Mouse (Mus musculus) liver, embryonic 11.5 days (tissue): ENCODE measurements around the gene Pias4. TPM values are rescaled to one million over a fixed set of nuclear protein-coding genes. Genes with fewer than 3 reads are reported as not detected.
A peak's percentile ranks its signal among the peaks of the same experiment; 100 is the strongest.

Source experiments
- ATAC-seq: fragments of 200-750 bp; cut with Nextera tagmentation; replicated peaks from 2 replicates; pipeline ENCODE4 v1.8.0; 2017; ENCODE audit warnings: moderate number of reproducible peaks, mild to moderate bottlenecking, moderate TSS enrichment, moderate library complexity; ENCODE audit not compliant: low FRiP score
- DNase-seq: peaks from one replicate; pipeline ENCODE4 v3.0.0-alpha.2; 2017; ENCODE audit warnings: low spot score
- H3K27ac ChIP-seq: fragments of 300-500 bp; sonication (generic); 2 replicates; pipeline ENCODE4 v1.5.1; 2014; ENCODE audit warnings: mild to moderate bottlenecking, low read depth, low read length, control low read depth
- H3K27me3 ChIP-seq: fragments of 300-500 bp; sonication (generic); replicated peaks from 2 replicates; pipeline ENCODE4 v1.6.1; 2014; ENCODE audit warnings: low read length, mixed read lengths; ENCODE audit not compliant: control insufficient read depth, insufficient read depth
- H3K36me3 ChIP-seq: fragments of 300-500 bp; sonication (generic); 2 replicates; pipeline ENCODE4 v1.6.1; 2014; ENCODE audit warnings: mild to moderate bottlenecking, low read length, moderate library complexity, mixed read lengths; ENCODE audit not compliant: control insufficient read depth, insufficient read depth
- H3K4me1 ChIP-seq: fragments of 300-500 bp; sonication (generic); replicated peaks from 2 replicates; pipeline ENCODE4 v1.6.1; 2014; ENCODE audit warnings: low read length, mixed read lengths; ENCODE audit not compliant: control insufficient read depth, insufficient read depth
- H3K4me2 ChIP-seq: fragments of 300-500 bp; sonication (generic); 2 replicates; pipeline ENCODE4 v1.6.1; 2014; ENCODE audit warnings: mild to moderate bottlenecking, control low read depth, moderate library complexity
- H3K4me3 ChIP-seq: fragments of 300-500 bp; sonication (generic); 2 replicates; pipeline ENCODE4 v1.5.1; 2014; ENCODE audit warnings: low read depth, low read length, control low read depth
- H3K9ac ChIP-seq: fragments of 300-500 bp; sonication (generic); 2 replicates; pipeline ENCODE4 v1.6.1; 2014; ENCODE audit warnings: low read depth, low read length, control low read depth
- H3K9me3 ChIP-seq: fragments of 300-500 bp; sonication (generic); 2 replicates; pipeline ENCODE4 v1.6.1; 2016; ENCODE audit warnings: low read length, inconsistent platforms, mixed read lengths; ENCODE audit not compliant: control insufficient read depth
- WGBS: fragments of 180-500 bp; shearing (Covaris S2); extraction: QIAGEN DNeasy Blood & Tissue Kit; methylation state at CpG from one replicate; pipeline ENCODE4 v1.1.7; 2014; 5-methylcytosine and 5-hydroxymethylcytosine counted together
- polyA plus RNA-seq: library from polyadenylated mRNA; unstranded; fragments of >200 nt; fragmentation: Nextera tagmentation; extraction: Ambion mirVana; gene quantifications from 2 replicates; pipeline ENCODE4 v1.2.1, GENCODE M21; 2014

Gene Pias4
- polyA plus RNA-seq, 1 experiment from 2014 or later, result 50.9 TPM

- Histone ChIP-seq H3K9me3 (no peaks in the 10 kb centered on the region), H3K36me3 (peaks cover 18% of the 10 kb centered on the region; the same call in 1 of the 2 replicates), H3K4me2 (peak overlapping the region; percentile 99), H3K9ac (peak overlapping the region; percentile 86), H3K4me1 (peaks cover 36% of the 10 kb centered on the region), H3K27me3 (peaks cover 32% of the 10 kb centered on the region), H3K4me3 (peak overlapping the region; percentile 64), H3K27ac (peak overlapping the region; percentile 85; the same call in 1 of the 2 replicates)
- ATAC-seq (peak; percentile 19), DNase-seq (no peak)
- WGBS, result 5% methylated on average over 19 of the region's 19 CpGs
Observed at GRCm38 (mm10) chr10:81192968-81193501, 25.3 kb upstream of the Pias4 start.

DNA sequence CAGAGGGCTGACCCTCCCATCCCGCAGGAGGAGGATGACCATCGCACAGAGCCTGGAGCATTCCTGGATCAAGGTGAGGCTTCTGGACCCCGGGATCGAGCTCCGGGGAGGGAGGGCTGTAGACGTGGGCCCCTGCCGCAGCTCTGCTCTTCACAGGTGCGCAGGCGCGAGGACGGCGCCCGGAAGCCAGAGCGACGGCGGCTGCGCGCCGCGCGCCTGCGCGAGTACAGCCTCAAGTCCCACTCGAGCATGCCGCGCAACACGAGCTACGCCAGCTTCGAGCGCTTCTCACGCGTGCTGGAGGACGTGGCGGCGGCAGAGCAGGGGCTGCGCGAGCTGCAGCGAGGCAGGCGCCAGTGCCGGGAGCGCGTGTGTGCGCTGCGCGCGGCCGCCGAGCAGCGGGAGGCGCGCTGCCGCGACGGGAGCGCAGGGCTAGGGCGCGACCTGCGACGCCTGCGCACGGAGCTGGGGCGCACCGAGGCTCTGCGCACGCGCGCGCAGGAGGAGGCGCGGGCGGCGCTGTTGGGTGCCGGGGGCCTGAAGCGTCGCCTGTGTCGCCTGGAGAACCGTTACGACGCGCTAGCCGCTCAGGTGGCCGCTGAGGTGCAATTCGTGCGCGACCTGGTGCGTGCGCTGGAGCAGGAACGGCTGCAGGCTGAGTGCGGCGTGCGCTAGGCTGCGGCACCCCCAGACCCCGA, 24.7 kb upstream of the Pias4 start:
- H3K4me2 ChIP-seq, result peak overlapping the region; percentile 99
- peak overlapping the region; percentile 64 for H3K4me3 ChIP-seq
- H3K9ac ChIP-seq, result peak overlapping the region; percentile 86
- DNase-seq, result peak; percentile 82
- H3K27me3 ChIP-seq, result peaks cover 29% of the 10 kb centered on the region
- peak overlapping the region; percentile 85 for H3K27ac ChIP-seq
- peak; percentile 86 for ATAC-seq
- peaks cover 18% of the 10 kb centered on the region; the same call in 1 of the 2 replicates for H3K36me3 ChIP-seq
- peaks cover 36% of the 10 kb centered on the region for H3K4me1 ChIP-seq
- no peaks in the 10 kb centered on the region for H3K9me3 ChIP-seq
- WGBS, result 1% methylated on average over 93 of the region's 93 CpGs

GRCm38 (mm10) chr10:81191342-81191982, 23.7 kb upstream of the Pias4 start:
- 75% methylated on average over 18 of the region's 18 CpGs for WGBS
- DNase-seq (no peak), ATAC-seq (no peak)
- Histone ChIP-seq H3K9ac (peak overlapping the region; percentile 86; the same call in 1 of the 2 replicates), H3K36me3 (peaks cover 24% of the 10 kb centered on the region; the same call in 1 of the 2 replicates), H3K27me3 (peaks cover 20% of the 10 kb centered on the region), H3K9me3 (no peaks in the 10 kb centered on the region), H3K4me2 (peak overlapping the region; percentile 99), H3K4me1 (peaks cover 36% of the 10 kb centered on the region), H3K4me3 (peak overlapping the region; percentile 64), H3K27ac (peak overlapping the region; percentile 21; the same call in 1 of the 2 replicates)

- Histone ChIP-seq H3K4me2 (no peak overlapping the region), H3K9me3 (no peaks in the 10 kb centered on the region), H3K9ac (no peak overlapping the region), H3K4me1 (peaks cover 36% of the 10 kb centered on the region), H3K27me3 (peaks cover 15% of the 10 kb centered on the region), H3K36me3 (peaks cover 26% of the 10 kb centered on the region; the same call in 1 of the 2 replicates), H3K27ac (peak overlapping the region; percentile 21), H3K4me3 (no peak overlapping the region)
- no peak for ATAC-seq
- DNase-seq, result no peak
- WGBS, result 53% methylated on average over 6 of the region's 6 CpGs
Observed at GRCm38 (mm10) chr10:81190912-81191321, 23.2 kb upstream of the Pias4 start.

- H3K36me3 ChIP-seq, result peaks cover 26% of the 10 kb centered on the region; the same call in 1 of the 2 replicates
- peaks cover 36% of the 10 kb centered on the region for H3K4me1 ChIP-seq
- H3K4me2 ChIP-seq, result no peak overlapping the region
- DNase-seq (no peak), ATAC-seq (no peak)
- no peaks in the 10 kb centered on the region for H3K9me3 ChIP-seq
- H3K9ac ChIP-seq, result no peak overlapping the region
- peaks cover 15% of the 10 kb centered on the region for H3K27me3 ChIP-seq
- WGBS, result 71% methylated on average over 31 of the region's 31 CpGs
- H3K27ac ChIP-seq, result peak overlapping the region; percentile 21
- no peak overlapping the region for H3K4me3 ChIP-seq
Observed at GRCm38 (mm10) chr10:81190236-81190911, 22.7 kb upstream of the Pias4 start.

DNA sequence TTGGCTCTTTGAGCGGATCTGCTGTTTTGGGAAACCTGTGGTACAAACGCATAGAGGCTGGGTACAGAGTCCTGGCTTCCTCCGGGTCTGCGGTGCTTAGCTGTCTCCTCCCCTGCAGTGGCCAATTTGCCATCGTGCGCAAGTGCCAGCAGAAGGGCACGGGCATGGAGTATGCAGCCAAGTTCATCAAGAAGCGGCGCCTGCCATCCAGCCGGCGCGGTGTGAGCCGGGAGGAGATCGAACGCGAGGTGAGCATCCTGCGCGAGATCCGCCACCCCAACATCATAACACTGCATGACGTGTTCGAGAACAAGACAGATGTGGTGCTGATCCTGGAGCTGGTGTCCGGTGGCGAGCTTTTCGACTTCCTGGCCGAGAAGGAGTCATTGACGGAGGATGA, 22.1 kb upstream of the Pias4 start:
- no peak for ATAC-seq
- H3K27me3 ChIP-seq, result peaks cover 11% of the 10 kb centered on the region
- H3K9ac ChIP-seq, result no peak overlapping the region
- WGBS, result 82% methylated on average over 26 of the region's 26 CpGs
- no peak for DNase-seq
- no peak overlapping the region for H3K4me2 ChIP-seq
- H3K4me3 ChIP-seq, result no peak overlapping the region
- H3K4me1 ChIP-seq, result peaks cover 39% of the 10 kb centered on the region
- H3K36me3 ChIP-seq, result peaks cover 29% of the 10 kb centered on the region; the same call in 1 of the 2 replicates
- H3K9me3 ChIP-seq, result no peaks in the 10 kb centered on the region
- H3K27ac ChIP-seq, result no peak overlapping the region

DNA sequence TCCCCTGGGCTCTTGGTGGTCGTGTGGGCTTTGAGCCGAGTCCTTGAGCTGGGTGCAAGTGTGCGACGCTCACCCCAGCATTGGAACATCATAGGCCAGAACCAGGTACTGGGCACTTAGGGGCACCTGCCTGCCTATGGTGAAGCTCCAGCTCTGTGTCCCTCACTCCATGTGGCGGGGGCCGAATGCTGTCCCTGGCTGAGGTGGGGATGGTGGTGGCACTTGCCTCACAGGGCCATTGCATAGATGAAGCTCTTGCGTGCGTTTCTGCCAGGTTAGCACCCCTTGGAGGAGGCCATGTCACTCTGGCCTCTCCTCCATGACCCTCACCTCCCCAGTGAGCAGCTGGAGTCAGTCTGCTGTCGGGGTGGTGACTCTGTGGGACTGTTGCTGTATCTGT, 19.4 kb upstream of the Pias4 start:
- no peak overlapping the region for H3K4me3 ChIP-seq
- 93% methylated on average over 9 of the region's 9 CpGs for WGBS
- peaks cover 26% of the 10 kb centered on the region for H3K4me1 ChIP-seq

DNA sequence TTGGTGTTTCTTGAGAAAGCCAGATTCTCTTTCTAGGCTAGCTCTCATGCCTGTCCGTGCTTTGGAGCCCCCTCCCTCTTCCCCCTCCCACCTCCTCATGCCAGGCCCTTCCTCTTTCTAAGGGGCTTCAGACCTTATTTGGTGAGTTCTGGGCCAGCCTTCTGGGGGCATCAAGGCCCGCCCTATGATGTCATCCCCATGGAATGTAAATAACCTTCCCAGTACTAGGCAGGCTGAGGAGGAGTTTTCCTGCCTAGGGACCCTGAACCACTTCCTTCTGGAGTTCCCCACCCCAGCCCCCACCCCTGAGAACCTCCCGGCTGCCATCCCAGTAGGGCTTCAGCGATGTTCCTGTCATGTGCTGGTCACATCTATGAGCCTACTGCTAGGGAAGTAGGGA, 17.0 kb upstream of the Pias4 start:
- DNase-seq, result no peak
- H3K4me1 ChIP-seq, result peaks cover 11% of the 10 kb centered on the region

More for the DNA sequence above, 19.4 kb upstream of the Pias4 start:
- Histone ChIP-seq H3K9ac (no peak overlapping the region), H3K9me3 (no peaks in the 10 kb centered on the region), H3K4me2 (no peak overlapping the region), H3K36me3 (peaks cover 32% of the 10 kb centered on the region), H3K27ac (no peak overlapping the region), H3K27me3 (no peaks in the 10 kb centered on the region)
- ATAC-seq, result no peak
- no peak for DNase-seq

More for the DNA sequence above, 17.0 kb upstream of the Pias4 start:
- H3K27ac ChIP-seq, result peak overlapping the region; percentile 11; the same call in 1 of the 2 replicates
- no peaks in the 10 kb centered on the region for H3K27me3 ChIP-seq
- H3K9ac ChIP-seq, result no peak overlapping the region
- ATAC-seq, result no peak
- H3K4me3 ChIP-seq, result no peak overlapping the region
- H3K9me3 ChIP-seq, result no peaks in the 10 kb centered on the region
- 51% methylated on average over 4 of the region's 4 CpGs for WGBS
- H3K36me3 ChIP-seq, result peaks cover 44% of the 10 kb centered on the region
- H3K4me2 ChIP-seq, result peak overlapping the region; percentile 7; the same call in 1 of the 2 replicates
